Mouse (Mus musculus) heart, adult 10 weeks (tissue): ENCODE data around the gene 0610009B22Rik. TPM values are rescaled to one million over a fixed set of nuclear protein-coding genes. Genes with fewer than 3 reads are reported as not detected.

Experiments
- polyA plus RNA-seq: library from polyadenylated mRNA; stranded (reverse); fragments of 350-450 nt; fragmentation: Illumina TruSeq; extraction: RNeasy Lipid Tissue Mini Kit (QIAGEN cat#74804); gene quantifications from one replicate; pipeline ENCODE4 v1.2.3, GENCODE M21; 2014; ENCODE audit warnings: low read depth, low replicate concordance

The 0610009B22Rik gene
- 53.7 TPM for polyA plus RNA-seq

GRCm38 (mm10) chr11:51688330-51689328 is at the start of gene 0610009B22Rik:
TSS of gene 0610009B22Rik (minus strand) at chr11:51688874.

DNA sequence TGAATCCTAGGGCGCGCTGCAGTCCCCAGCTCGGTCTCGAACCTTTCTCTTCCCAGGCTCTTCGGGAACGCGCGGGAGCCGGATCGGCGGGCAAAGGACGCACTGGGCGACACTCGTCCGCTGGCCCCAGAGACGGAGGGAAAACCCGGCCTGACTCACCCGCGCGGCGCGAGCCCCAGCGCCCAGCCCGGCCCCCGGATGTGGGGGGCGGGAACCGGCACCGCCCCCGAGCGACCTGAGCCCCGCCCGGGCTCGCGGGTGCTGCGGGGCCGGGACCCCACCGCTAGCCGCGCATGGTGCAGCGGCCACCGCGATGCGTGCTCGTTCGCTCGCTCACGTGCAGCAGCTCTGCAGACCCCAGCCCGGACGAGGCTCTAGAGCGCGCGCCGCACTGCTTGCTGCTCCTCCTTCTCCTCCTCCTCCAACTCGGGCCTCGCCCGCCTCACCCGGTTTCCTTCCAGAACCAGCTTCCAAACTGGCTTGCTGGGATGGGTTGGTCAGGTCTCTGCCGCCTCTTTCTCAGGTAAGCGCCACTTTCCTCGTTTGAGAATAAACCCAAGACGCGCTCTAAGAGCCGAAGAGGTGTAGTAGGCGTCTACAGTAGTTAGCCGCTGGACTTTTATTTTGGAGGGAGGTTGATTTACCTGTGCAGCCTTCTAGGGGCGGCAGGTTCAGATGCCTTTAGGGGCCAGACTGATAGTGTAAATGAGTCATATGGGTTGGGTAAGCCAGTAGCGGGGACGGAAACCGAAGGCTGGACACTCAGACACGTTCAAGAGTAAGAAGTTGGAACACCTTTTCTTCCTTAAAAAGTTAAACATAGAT is 37.8 kb downstream of the 0610009B22Rik start, which contains the start of the genes N4bp3 and D930048N14Rik:
Gene N4bp3, minus strand, starts transcription at position 152 of the 825 bp plus-strand sequence.
Gene D930048N14Rik, plus strand, starts transcription at position 264 of the 825 bp plus-strand sequence.

GRCm38 (mm10) chr11:51635525-51636322 is 53.0 kb downstream of the 0610009B22Rik start, which contains the start of gene Rmnd5b:
TSS of gene Rmnd5b (minus strand) at chr11:51635896.

Other genes starting within 250 kb of the 0610009B22Rik start
- gene Phykpl, start 104.1 kb downstream of the 0610009B22Rik start, polyA plus RNA-seq: 12.3 TPM
- 138 TPM for gene Hnrnpab, start 82.0 kb downstream of the 0610009B22Rik start, polyA plus RNA-seq
- gene Nhp2, start 69.1 kb downstream of the 0610009B22Rik start, polyA plus RNA-seq: 20.7 TPM
- gene Rmnd5b, start 53.0 kb downstream of the 0610009B22Rik start, polyA plus RNA-seq: 17.4 TPM
- gene N4bp3, start 38.0 kb downstream of the 0610009B22Rik start, polyA plus RNA-seq: 6.6 TPM
- gene D930048N14Rik, start 37.9 kb downstream of the 0610009B22Rik start, polyA plus RNA-seq: 2.4 TPM
- 8.9 TPM for gene Sec24a, start 74.8 kb upstream of the 0610009B22Rik start, polyA plus RNA-seq
- 162 TPM for gene Sar1b, start 74.8 kb upstream of the 0610009B22Rik start, polyA plus RNA-seq
- 7.3 TPM for gene Jade2, start 168.8 kb upstream of the 0610009B22Rik start, polyA plus RNA-seq